Mouse (Mus musculus) heart, embryonic 16.5 days (tissue): ENCODE results near the gene Fchsd2. TPM values are rescaled to one million over a fixed set of nuclear protein-coding genes. Genes with fewer than 3 reads are reported as not detected.

Experiments
- ATAC-seq: fragments of 200-750 bp; cut with Nextera tagmentation; replicated peaks from 2 replicates; pipeline ENCODE4 v1.8.0; 2017; ENCODE audit warnings: moderate number of reproducible peaks; ENCODE audit not compliant: insufficient read depth, low FRiP score; ENCODE audit errors: extremely low read depth
- H3K27ac ChIP-seq: fragments of 300-500 bp; sonication (generic); 2 replicates; pipeline ENCODE4 v1.5.1; 2014; ENCODE audit warnings: mild to moderate bottlenecking, low read length, control low read depth, moderate library complexity
- H3K27me3 ChIP-seq: fragments of 300-500 bp; sonication (generic); 2 replicates; pipeline ENCODE4 v1.6.1; 2014; ENCODE audit warnings: low read length, mixed read lengths; ENCODE audit not compliant: control insufficient read depth, insufficient read depth
- H3K36me3 ChIP-seq: fragments of 300-500 bp; sonication (generic); 2 replicates; pipeline ENCODE4 v1.6.1; 2014; ENCODE audit not compliant: control insufficient read depth, insufficient read depth
- H3K4me1 ChIP-seq: fragments of 300-500 bp; sonication (generic); 2 replicates; pipeline ENCODE4 v1.6.1; 2014; ENCODE audit warnings: low read length, mixed read lengths; ENCODE audit not compliant: control insufficient read depth, insufficient read depth
- H3K4me2 ChIP-seq: fragments of 300-500 bp; sonication (generic); 2 replicates; pipeline ENCODE4 v1.6.1; 2014; ENCODE audit warnings: low read depth, mild to moderate bottlenecking, control low read depth, low read length
- H3K4me3 ChIP-seq: fragments of 300-500 bp; sonication (generic); 2 replicates; pipeline ENCODE4 v1.5.1; 2014; ENCODE audit warnings: mild to moderate bottlenecking, control low read depth, low read length
- H3K9ac ChIP-seq: fragments of 300-500 bp; sonication (generic); 2 replicates; pipeline ENCODE4 v1.6.1; 2014; ENCODE audit warnings: low read length, control low read depth
- H3K9me3 ChIP-seq: fragments of 300-500 bp; sonication (generic); replicated peaks from 2 replicates; pipeline ENCODE4 v1.6.1; 2016; ENCODE audit warnings: low read length; ENCODE audit not compliant: control insufficient read depth
- WGBS: fragments of 180-500 bp; shearing (Covaris S2); extraction: QIAGEN DNeasy Blood & Tissue Kit; methylation state at CpG from one replicate; pipeline ENCODE4 v1.1.7; 2014; 5-methylcytosine and 5-hydroxymethylcytosine counted together
- polyA plus RNA-seq: library from polyadenylated mRNA; unstranded; fragments of >200 nt; fragmentation: Nextera tagmentation; extraction: Ambion mirVana; gene quantifications from 2 replicates; pipeline ENCODE4 v1.2.1, GENCODE M21; 2015

Gene Fchsd2
- polyA plus RNA-seq, 1 experiment from 2014 or later: 16.4 TPM

GRCm38 (mm10) chr7:101324142-101324962 lies 231.7 kb downstream of the Fchsd2 start:
- H3K27me3 ChIP-seq: no peaks in the 10 kb centered on the region; the same call in 1 of the 2 replicates
- no peak overlapping the region for H3K4me2 ChIP-seq
- no peaks in the 10 kb centered on the region for H3K9me3 ChIP-seq
- no peak overlapping the region for H3K4me3 ChIP-seq
- no peak for ATAC-seq
- no peak overlapping the region; the same call in 1 of the 2 replicates for H3K9ac ChIP-seq
- no peak overlapping the region for H3K27ac ChIP-seq
- WGBS: 67% methylated on average over 6 of the region's 6 CpGs
- H3K36me3 ChIP-seq: no peaks in the 10 kb centered on the region
- H3K4me1 ChIP-seq: peaks cover 15% of the 10 kb centered on the region

- Histone ChIP-seq H3K4me1 (peaks cover 10% of the 10 kb centered on the region), H3K36me3 (no peaks in the 10 kb centered on the region), H3K27ac (no peak overlapping the region), H3K27me3 (no peaks in the 10 kb centered on the region; the same call in 1 of the 2 replicates), H3K9ac (no peak overlapping the region), H3K9me3 (no peaks in the 10 kb centered on the region), H3K4me2 (no peak overlapping the region), H3K4me3 (no peak overlapping the region)
- ATAC-seq: no peak
- 88% methylated on average over 5 of the region's 5 CpGs for WGBS
These were observed 233.3 kb downstream of the Fchsd2 start for GRCm38 (mm10) chr7:101326006-101326405.

GRCm38 (mm10) chr7:101327263-101327662 lies 234.6 kb downstream of the Fchsd2 start:
- Histone ChIP-seq H3K27me3 (no peaks in the 10 kb centered on the region; the same call in 1 of the 2 replicates), H3K9ac (no peak overlapping the region), H3K27ac (no peak overlapping the region), H3K4me3 (no peak overlapping the region), H3K9me3 (no peaks in the 10 kb centered on the region), H3K4me1 (peaks cover 10% of the 10 kb centered on the region), H3K36me3 (no peaks in the 10 kb centered on the region), H3K4me2 (no peak overlapping the region)
- 80% methylated on average over 5 of the region's 5 CpGs for WGBS
- ATAC-seq: no peak

- Histone ChIP-seq H3K4me1 (peaks cover 10% of the 10 kb centered on the region), H3K9me3 (no peaks in the 10 kb centered on the region), H3K4me3 (no peak overlapping the region), H3K27ac (no peak overlapping the region), H3K9ac (no peak overlapping the region), H3K36me3 (no peaks in the 10 kb centered on the region), H3K27me3 (no peaks in the 10 kb centered on the region; the same call in 1 of the 2 replicates), H3K4me2 (no peak overlapping the region)
- 80% methylated on average over 2 of the region's 2 CpGs for WGBS
- no peak for ATAC-seq
These were observed 235.1 kb downstream of the Fchsd2 start for GRCm38 (mm10) chr7:101327786-101328185.

GRCm38 (mm10) chr7:101328621-101329158 lies 236.0 kb downstream of the Fchsd2 start:
- Histone ChIP-seq H3K27me3 (no peaks in the 10 kb centered on the region; the same call in 1 of the 2 replicates), H3K27ac (no peak overlapping the region), H3K4me1 (peaks cover 10% of the 10 kb centered on the region), H3K36me3 (no peaks in the 10 kb centered on the region), H3K4me2 (no peak overlapping the region), H3K4me3 (no peak overlapping the region), H3K9ac (no peak overlapping the region), H3K9me3 (no peaks in the 10 kb centered on the region)
- ATAC-seq: no peak
- WGBS: 47% methylated on average over 4 of the region's 4 CpGs

- no peak overlapping the region for H3K4me2 ChIP-seq
- H3K4me3 ChIP-seq: no peak overlapping the region
- no peak overlapping the region for H3K9ac ChIP-seq
- H3K36me3 ChIP-seq: no peaks in the 10 kb centered on the region
- H3K4me1 ChIP-seq: peaks cover 10% of the 10 kb centered on the region
- no peak for ATAC-seq
- H3K9me3 ChIP-seq: no peaks in the 10 kb centered on the region
- H3K27ac ChIP-seq: no peak overlapping the region
- 73% methylated on average over 4 of the region's 4 CpGs for WGBS
- no peaks in the 10 kb centered on the region; the same call in 1 of the 2 replicates for H3K27me3 ChIP-seq
These were observed 236.9 kb downstream of the Fchsd2 start for GRCm38 (mm10) chr7:101329606-101330005.

GRCm38 (mm10) chr7:101330074-101330840 lies 237.6 kb downstream of the Fchsd2 start:
- Histone ChIP-seq H3K4me1 (peaks cover 10% of the 10 kb centered on the region), H3K4me2 (no peak overlapping the region), H3K9ac (no peak overlapping the region), H3K4me3 (no peak overlapping the region), H3K9me3 (no peaks in the 10 kb centered on the region), H3K36me3 (no peaks in the 10 kb centered on the region), H3K27ac (no peak overlapping the region), H3K27me3 (no peaks in the 10 kb centered on the region; the same call in 1 of the 2 replicates)
- WGBS: 63% methylated on average over 10 of the region's 10 CpGs
- ATAC-seq: no peak

GRCm38 (mm10) chr7:101330841-101331173 lies 238.1 kb downstream of the Fchsd2 start:
- no peak overlapping the region for H3K9ac ChIP-seq
- no peaks in the 10 kb centered on the region for H3K9me3 ChIP-seq
- H3K4me2 ChIP-seq: no peak overlapping the region
- H3K27me3 ChIP-seq: no peaks in the 10 kb centered on the region
- no peak overlapping the region for H3K4me3 ChIP-seq
- no peaks in the 10 kb centered on the region for H3K36me3 ChIP-seq
- peaks cover 10% of the 10 kb centered on the region for H3K4me1 ChIP-seq
- 76% methylated on average over 4 of the region's 4 CpGs for WGBS
- H3K27ac ChIP-seq: no peak overlapping the region
- no peak for ATAC-seq
